Mouse (Mus musculus): Measurements from ENCODE around the gene Hfe2. TPM values are rescaled to one million over a fixed set of nuclear protein-coding genes. Genes with fewer than 3 reads are reported as not detected.

The Hfe2 gene
- polyA plus RNA-seq, 1 experiment from 2014 or later: 1.9 TPM

DNA sequence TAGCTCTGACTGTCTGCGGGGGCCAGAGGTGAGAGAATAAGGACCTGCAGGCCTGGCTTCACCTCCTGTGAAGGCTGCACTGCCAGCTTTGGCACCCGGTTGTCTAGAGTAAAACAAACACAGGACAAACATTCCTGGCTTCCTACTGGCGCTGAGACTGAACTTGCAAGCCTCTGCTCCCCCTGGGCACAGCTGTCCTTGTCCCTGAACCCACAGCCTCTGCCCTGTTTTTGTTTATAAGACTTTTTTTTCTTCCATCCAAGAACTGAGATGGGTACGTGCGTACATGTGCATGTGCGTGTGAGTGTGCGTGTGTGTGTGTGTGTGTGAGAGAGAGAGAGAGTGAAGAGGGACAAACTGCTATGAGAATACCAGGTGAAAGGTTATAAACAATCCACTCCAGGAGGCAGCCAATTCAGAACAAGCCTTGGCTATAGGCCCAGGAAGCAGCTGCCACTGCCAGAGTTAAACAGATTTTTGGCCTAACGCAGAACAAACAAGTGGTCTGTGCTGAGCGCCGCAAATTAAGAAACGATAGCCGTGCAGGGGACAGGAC is 30.1 kb downstream of the Hfe2 start:
- Histone ChIP-seq H3K27ac (0 out of 2 replicates have a peak overlapping the region, but pooled peaks have one; percentile 20), H3K27me3 (replicated peaks) (no peaks in the 10 kb centered on the region), H3K4me1 (peaks cover 21% of the 10 kb centered on the region), H3K36me3 (peaks cover 9% of the 10 kb centered on the region), H3K4me3 (no peak overlapping the region), H3K9ac (no peak overlapping the region), H3K9me3 (no peaks in the 10 kb centered on the region), H3K4me2 (replicated peaks) (peak overlapping the region; percentile 2; the same call in 1 of the 2 replicates)
- ATAC-seq (ENCODE audit: low FRiP score, low read depth): no peak
- WGBS: 36% methylated on average over 12 of the region's 12 CpGs

DNA sequence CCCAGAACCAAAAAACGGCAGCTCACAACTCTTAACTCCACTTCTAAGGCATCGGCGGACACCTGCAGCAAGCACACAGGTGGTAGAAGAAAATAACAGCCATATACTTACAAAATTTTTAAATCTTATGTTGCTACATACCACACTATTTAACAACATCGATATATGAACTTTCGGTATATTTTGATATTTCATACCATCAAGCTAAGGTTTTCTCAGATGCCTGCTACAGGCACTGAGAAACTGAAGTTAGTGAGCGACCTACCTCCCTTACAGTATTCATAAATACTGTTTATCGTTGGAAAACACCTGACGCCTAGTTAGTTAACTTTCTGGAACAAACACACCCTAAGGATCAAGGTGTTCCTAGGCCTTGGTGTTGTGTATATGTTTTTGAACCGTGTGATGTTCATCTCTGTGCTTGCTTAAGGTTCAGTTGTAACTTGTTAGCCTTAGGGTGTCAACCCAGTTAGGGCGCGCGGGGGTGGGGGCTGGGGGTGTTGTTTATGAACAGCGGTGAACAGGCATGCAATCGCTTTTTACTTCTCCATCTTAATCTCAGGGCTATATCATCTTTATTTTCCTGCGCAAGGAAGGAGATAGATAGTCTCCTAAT is 31.1 kb downstream of the Hfe2 start:
- H3K4me2 ChIP-seq (replicated peaks): peak overlapping the region; percentile 85
- H3K9ac ChIP-seq: no peak overlapping the region
- no peak for ATAC-seq (ENCODE audit: low FRiP score, low read depth)
- 0 out of 2 replicates have a peak overlapping the region, but pooled peaks have one; percentile 9 for H3K27ac ChIP-seq
- 86% methylated on average over 15 of the region's 15 CpGs for WGBS
- no peaks in the 10 kb centered on the region for H3K9me3 ChIP-seq
- no peak overlapping the region for H3K4me3 ChIP-seq
- H3K27me3 ChIP-seq (replicated peaks): no peaks in the 10 kb centered on the region
- peaks cover 19% of the 10 kb centered on the region for H3K36me3 ChIP-seq
- H3K4me1 ChIP-seq: peaks cover 31% of the 10 kb centered on the region

DNA sequence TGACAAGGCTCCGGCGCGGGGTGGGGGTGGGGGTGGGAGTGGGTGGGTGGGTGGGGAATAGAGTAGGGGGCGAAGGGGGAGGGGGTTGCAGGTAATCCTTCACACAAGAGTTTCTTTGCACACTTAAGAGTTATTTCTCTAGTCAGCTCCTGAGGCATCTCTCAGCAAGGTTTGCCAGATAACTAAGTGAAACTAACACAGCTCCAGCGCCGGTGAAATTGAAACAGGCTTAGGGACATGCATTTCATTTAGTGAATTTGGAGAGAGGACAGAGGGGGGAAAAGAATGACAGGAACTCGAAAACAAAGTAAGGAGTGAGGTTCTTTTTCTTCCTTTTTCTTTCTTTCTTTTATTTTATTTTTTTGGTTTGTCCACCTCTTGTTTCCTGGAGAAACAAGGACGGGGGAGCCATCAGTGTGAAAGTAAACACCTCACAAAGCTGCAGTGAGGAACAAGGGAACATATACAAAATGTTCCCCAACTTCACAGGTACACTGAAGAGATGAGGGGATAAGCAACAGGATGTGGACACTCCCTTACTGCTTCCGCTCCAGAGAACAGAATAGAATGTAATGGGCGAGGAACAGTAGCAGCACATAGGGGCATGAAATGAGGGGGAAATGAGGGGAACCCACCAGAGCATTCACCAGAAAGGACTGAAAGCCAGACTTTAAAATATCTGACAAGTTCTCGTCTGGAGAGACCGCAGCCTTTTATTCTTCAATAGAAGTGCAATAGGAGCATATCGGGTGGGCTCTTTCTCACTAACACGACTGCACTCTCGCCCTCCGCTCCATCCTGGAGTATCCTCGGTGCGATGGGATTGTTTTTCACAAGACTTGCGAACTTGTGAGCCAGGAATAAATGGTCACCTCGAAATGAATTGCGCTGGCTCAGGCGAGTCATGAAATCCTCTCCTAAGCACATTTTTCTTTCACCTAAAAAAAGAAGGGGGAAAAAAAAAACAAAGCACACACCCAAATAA is 32.0 kb downstream of the Hfe2 start:
- Histone ChIP-seq H3K4me2 (replicated peaks) (peak overlapping the region; percentile 85), H3K27me3 (replicated peaks) (no peaks in the 10 kb centered on the region), H3K27ac (0 out of 2 replicates have a peak overlapping the region, but pooled peaks have one; percentile 20), H3K9me3 (no peaks in the 10 kb centered on the region), H3K9ac (peak overlapping the region; percentile 52), H3K4me3 (peak overlapping the region; percentile 61), H3K4me1 (peaks cover 37% of the 10 kb centered on the region), H3K36me3 (peaks cover 23% of the 10 kb centered on the region)
- ATAC-seq (ENCODE audit: low FRiP score, low read depth): no peak
- 10% methylated on average over 22 of the region's 22 CpGs for WGBS

DNA sequence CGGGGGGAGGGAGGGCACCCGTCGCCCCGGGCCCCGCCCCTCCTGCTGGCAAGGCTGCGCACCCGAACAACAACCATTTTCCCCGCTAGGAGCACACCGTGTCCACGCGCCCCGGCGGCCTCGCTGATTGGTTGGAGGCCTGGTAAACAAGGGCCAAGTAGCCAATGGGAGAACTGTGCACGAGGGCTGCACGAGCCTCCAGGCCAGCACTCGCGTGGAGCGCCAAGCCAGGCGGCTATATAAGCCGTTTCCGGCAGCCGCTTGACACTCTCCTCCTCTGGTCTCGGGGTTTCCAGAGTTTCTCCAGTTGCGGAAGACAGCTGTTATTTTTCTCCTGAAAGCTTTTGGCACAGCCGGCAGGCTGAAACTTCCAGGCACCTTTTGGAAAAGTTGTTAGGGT is 32.7 kb downstream of the Hfe2 start, which contains the start of gene Txnip:
Gene Txnip (plus strand): TSS at position 264 of the 400 bp plus-strand sequence.
- H3K4me1 ChIP-seq: peaks cover 41% of the 10 kb centered on the region
- no peaks in the 10 kb centered on the region for H3K27me3 ChIP-seq (replicated peaks)
- ATAC-seq (ENCODE audit: low FRiP score, low read depth): peak; percentile 100
- no peaks in the 10 kb centered on the region for H3K9me3 ChIP-seq
- peak within 1 kb of the TSS; percentile 85 for H3K4me2 ChIP-seq (replicated peaks)
- H3K9ac ChIP-seq: peak within 1 kb of the TSS; percentile 74
- peaks cover 23% of the 10 kb centered on the region for H3K36me3 ChIP-seq
- WGBS: under 1% methylated on average over 26 of the region's 26 CpGs
- H3K4me3 ChIP-seq: peak within 1 kb of the TSS; percentile 61
- H3K27ac ChIP-seq: 0 out of 2 replicates have a peak within 1 kb of the TSS, but pooled peaks have one; percentile 20

DNA sequence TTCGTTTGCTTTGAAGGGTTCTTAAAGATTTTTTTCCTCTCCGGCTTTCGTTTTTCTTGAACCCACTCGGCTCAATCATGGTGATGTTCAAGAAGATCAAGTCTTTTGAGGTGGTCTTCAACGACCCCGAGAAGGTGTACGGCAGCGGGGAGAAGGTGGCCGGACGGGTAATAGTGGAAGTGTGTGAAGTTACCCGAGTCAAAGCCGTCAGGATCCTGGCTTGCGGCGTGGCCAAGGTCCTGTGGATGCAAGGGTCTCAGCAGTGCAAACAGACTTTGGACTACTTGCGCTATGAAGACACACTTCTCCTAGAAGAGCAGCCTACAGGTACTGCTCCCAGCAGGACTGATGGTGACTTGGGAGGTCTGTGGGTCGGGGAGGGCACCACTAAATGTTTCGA is 33.2 kb downstream of the Hfe2 start:
- peak overlapping the region; percentile 85 for H3K4me2 ChIP-seq (replicated peaks)
- no peaks in the 10 kb centered on the region for H3K9me3 ChIP-seq
- ATAC-seq (ENCODE audit: low FRiP score, low read depth): no peak
- peaks cover 41% of the 10 kb centered on the region for H3K4me1 ChIP-seq
- under 1% methylated on average over 17 of the region's 17 CpGs for WGBS
- H3K36me3 ChIP-seq: peaks cover 23% of the 10 kb centered on the region
- peak overlapping the region; percentile 61 for H3K4me3 ChIP-seq
- peak overlapping the region; percentile 74 for H3K9ac ChIP-seq
- H3K27me3 ChIP-seq (replicated peaks): no peaks in the 10 kb centered on the region
- H3K27ac ChIP-seq: no peak overlapping the region

DNA sequence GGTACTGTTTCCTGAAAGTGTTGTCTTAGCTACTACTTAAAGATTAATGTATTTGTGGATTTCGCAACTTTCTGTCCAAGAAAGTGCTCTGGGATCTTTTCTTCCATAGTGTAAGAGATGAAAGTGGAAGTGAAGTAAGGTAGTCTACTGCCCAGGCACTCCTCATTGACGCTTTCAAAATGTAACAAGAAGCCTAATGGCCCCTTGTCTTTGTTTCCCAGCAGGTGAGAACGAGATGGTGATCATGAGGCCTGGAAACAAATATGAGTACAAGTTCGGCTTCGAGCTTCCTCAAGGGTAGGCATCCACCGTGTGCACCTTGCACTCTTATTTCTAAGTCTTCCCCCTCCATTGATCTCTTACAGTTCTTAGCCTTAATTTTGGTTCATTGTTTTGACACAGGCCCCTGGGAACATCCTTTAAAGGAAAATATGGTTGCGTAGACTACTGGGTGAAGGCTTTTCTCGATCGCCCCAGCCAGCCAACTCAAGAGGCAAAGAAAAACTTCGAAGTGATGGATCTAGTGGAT is 33.8 kb downstream of the Hfe2 start:
- Histone ChIP-seq H3K27ac (no peak overlapping the region), H3K4me3 (peak overlapping the region; percentile 61), H3K9me3 (no peaks in the 10 kb centered on the region), H3K36me3 (peaks cover 23% of the 10 kb centered on the region), H3K4me1 (peaks cover 41% of the 10 kb centered on the region), H3K9ac (peak overlapping the region; percentile 74), H3K4me2 (replicated peaks) (peak overlapping the region; percentile 85), H3K27me3 (replicated peaks) (no peaks in the 10 kb centered on the region)
- ATAC-seq (ENCODE audit: low FRiP score, low read depth): no peak
- 44% methylated on average over 10 of the region's 10 CpGs for WGBS

DNA sequence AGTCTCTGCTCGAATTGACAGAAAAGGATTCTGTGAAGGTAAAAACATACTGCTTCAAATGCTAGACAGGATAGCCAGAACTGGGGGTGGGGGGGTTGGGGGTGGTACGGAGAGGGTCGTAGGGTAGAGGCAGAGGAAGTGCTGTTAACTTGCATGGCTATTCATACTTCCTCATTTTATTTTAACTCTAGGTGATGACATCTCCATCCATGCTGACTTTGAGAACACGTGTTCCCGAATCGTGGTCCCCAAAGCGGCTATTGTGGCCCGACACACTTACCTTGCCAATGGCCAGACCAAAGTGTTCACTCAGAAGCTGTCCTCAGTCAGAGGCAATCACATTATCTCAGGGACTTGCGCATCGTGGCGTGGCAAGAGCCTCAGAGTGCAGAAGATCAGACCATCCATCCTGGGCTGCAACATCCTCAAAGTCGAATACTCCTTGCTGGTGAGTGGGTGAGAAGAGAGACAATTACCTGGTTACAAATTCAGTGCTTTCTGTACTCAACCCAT is 34.5 kb downstream of the Hfe2 start:
- Histone ChIP-seq H3K4me3 (peak overlapping the region; percentile 61), H3K9me3 (no peaks in the 10 kb centered on the region), H3K27me3 (replicated peaks) (no peaks in the 10 kb centered on the region), H3K36me3 (peaks cover 23% of the 10 kb centered on the region), H3K4me2 (replicated peaks) (peak overlapping the region; percentile 85), H3K9ac (peak overlapping the region; percentile 22; the same call in 1 of the 2 replicates), H3K27ac (no peak overlapping the region), H3K4me1 (peaks cover 41% of the 10 kb centered on the region)
- 85% methylated on average over 12 of the region's 12 CpGs for WGBS
- ATAC-seq (ENCODE audit: low FRiP score, low read depth): no peak

DNA sequence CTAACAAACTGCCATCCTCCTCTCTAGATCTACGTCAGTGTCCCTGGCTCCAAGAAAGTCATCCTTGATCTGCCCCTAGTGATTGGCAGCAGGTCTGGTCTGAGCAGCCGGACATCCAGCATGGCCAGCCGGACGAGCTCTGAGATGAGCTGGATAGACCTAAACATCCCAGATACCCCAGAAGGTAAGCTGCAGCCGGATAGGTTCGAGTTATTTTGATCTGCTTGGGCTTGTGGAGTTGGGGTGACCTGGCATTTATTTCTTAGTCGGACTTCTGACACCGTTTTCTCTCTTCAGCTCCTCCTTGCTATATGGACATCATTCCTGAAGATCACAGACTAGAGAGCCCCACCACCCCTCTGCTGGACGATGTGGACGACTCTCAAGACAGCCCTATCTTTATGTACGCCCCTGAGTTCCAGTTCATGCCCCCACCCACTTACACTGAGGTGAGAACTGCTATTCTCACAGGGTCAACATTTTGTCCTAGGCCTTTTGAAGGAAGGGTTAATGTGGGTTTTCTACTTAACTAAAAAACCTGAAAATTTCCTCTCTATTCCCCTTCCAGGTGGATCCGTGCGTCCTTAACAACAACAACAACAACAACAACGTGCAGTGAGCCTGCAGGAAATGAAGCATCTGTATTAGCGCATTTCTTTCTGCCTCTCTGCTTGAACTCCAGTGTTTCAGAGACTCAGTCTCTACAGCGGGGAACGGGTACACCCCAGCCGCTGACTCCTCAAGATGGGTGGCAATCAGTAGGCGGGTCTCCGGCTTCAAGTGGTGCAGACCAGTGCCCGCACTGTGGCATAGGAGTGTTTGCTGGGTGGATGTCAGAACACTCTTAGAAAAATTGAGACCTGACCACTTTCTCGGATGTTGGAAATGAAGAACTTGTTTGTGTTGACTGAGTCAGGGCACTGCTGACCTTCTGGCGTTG is 35.2 kb downstream of the Hfe2 start:
- 0 out of 2 replicates have a peak overlapping the region, but pooled peaks have one; percentile 22 for H3K9ac ChIP-seq
- WGBS: 91% methylated on average over 23 of the region's 23 CpGs
- H3K4me1 ChIP-seq: peaks cover 37% of the 10 kb centered on the region

DNA sequence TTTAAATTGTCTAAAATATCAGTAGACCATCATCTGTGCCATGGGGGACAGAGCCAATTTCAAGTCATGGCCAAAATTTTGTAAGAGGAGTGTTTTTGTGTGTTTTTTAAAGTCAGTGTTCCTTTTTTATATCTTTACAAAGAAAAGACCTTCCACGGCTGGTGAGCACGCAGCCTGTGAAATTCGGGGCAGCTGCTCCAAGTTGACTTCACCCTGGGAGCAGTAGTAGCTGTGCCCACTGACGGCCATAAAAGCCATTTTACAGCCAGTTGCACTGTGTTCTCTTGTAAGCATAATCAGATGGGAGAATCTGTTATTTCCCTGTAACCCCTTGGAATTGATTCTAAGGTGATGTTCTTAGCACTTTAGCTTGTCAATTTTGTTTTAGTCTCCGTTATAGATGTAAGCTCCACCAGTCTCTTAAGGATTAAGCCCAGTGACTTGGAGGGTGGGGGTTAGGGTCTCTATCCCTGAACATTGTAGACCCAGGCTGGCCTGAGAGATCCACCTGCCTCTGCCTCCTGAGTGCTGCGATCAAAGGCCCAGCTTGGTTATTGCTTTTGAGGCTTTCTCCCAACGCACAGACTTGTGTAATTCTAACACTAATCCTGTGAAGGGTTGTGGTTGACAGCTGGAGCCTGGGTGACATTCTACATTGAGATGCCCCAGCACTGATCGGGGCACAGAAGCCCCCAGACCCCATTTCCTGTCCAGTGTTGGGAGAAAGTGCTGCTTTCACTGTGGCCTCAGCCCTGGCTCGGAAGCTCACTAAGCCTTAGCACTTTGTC is 36.1 kb downstream of the Hfe2 start:
- WGBS: 84% methylated on average over 9 of the region's 9 CpGs
- Histone ChIP-seq H3K27ac (no peak overlapping the region), H3K4me1 (peaks cover 37% of the 10 kb centered on the region), H3K4me2 (replicated peaks) (peak overlapping the region; percentile 85), H3K27me3 (replicated peaks) (no peaks in the 10 kb centered on the region), H3K9me3 (no peaks in the 10 kb centered on the region), H3K36me3 (peaks cover 23% of the 10 kb centered on the region), H3K9ac (no peak overlapping the region), H3K4me3 (no peak overlapping the region)
- no peak for ATAC-seq (ENCODE audit: low FRiP score, low read depth)

More for the DNA sequence above, 35.2 kb downstream of the Hfe2 start:
- ATAC-seq (ENCODE audit: low FRiP score, low read depth): no peak
- H3K36me3 ChIP-seq: peaks cover 23% of the 10 kb centered on the region
- H3K27ac ChIP-seq: no peak overlapping the region
- no peaks in the 10 kb centered on the region for H3K27me3 ChIP-seq (replicated peaks)
- H3K4me3 ChIP-seq: peak overlapping the region; percentile 61
- no peaks in the 10 kb centered on the region for H3K9me3 ChIP-seq
- peak overlapping the region; percentile 85 for H3K4me2 ChIP-seq (replicated peaks)

DNA sequence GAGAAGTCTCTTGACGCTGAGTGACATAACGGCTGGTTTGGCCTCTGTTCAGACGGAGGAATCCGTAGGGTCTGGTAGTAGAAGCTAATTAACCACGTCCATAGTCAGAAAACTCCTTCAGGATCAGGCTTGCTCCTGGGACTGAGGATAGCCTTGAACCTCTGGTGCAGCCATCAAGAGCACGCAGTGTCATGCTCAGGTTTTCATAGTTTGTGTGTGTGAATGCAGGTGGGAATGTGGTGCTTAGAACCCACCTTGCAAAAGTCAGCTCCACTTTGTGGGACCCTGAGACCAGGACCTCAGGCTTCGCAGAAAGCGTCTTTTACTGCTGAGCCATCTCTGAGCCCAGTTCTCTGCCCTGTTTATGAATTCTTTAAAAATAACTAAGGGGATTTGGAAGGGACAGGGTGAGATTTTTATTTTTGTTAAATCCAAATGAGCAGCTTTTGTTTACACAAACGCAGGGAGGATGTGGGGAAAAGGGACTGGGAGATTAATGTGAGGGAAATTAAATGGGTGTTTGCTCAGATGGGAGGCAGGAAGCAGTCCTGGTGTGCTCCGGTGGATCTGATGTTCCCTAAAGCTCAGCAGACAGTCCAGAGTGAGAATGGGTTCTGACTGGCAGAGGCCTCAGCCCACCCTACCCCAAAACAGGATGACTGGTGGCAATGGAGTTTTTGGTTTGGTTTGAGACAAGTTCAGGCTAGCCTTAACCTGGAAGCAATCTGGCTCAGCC is 37.1 kb downstream of the Hfe2 start:
- WGBS: 54% methylated on average over 10 of the region's 10 CpGs
- H3K27ac ChIP-seq: no peak overlapping the region
- H3K36me3 ChIP-seq: peaks cover 23% of the 10 kb centered on the region
- no peaks in the 10 kb centered on the region for H3K9me3 ChIP-seq
- no peak overlapping the region for H3K4me3 ChIP-seq
- H3K9ac ChIP-seq: no peak overlapping the region
- no peaks in the 10 kb centered on the region for H3K27me3 ChIP-seq (replicated peaks)
- no peak for ATAC-seq (ENCODE audit: low FRiP score, low read depth)
- H3K4me1 ChIP-seq: peaks cover 31% of the 10 kb centered on the region
- H3K4me2 ChIP-seq (replicated peaks): 0 out of 2 replicates have a peak overlapping the region, but pooled peaks have one; percentile 18

All from neural tube, embryonic 12.5 days (tissue).